Mouse (Mus musculus): ENCODE data around the gene Olfr1198.

Olfr1198 gene

DNA sequence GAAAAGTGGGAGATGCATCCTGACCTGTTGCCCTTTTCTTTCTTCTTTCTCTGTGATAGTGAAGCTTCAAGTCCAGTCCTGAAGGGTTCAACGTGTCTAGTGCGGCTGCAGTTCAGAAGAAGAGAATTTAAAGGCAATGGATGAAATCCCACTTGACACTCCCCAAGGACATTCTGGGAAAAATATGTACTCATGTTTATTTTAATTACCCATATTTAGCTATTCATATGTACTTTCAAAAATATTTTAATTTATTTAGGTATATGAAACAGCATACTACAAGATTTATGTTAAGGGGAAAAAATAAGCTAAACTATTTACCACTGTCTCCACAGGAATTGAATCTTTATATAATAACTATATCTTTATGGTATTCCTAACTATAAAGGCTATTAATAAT lies at the start of gene Olfr1198:
Gene Olfr1198, minus strand, starts transcription at position 101 of the 400 bp plus-strand sequence.
- no peak for DNase-seq (ENCODE audit: low spot score)

- no peak for DNase-seq (ENCODE audit: low spot score)
Measured at GRCm38 (mm10) chr2:88792736-88793135, 41.6 kb upstream of the Olfr1198 start, which contains the start of gene Olfr1201. TSS of gene Olfr1201 (plus strand) at chr2:88793036.

- DNase-seq (ENCODE audit: low spot score): no peak
Measured at GRCm38 (mm10) chr2:88770388-88770787, 19.2 kb upstream of the Olfr1198 start, which contains the start of gene Olfr1200. TSS of gene Olfr1200 (minus strand) at chr2:88770488.

DNA sequence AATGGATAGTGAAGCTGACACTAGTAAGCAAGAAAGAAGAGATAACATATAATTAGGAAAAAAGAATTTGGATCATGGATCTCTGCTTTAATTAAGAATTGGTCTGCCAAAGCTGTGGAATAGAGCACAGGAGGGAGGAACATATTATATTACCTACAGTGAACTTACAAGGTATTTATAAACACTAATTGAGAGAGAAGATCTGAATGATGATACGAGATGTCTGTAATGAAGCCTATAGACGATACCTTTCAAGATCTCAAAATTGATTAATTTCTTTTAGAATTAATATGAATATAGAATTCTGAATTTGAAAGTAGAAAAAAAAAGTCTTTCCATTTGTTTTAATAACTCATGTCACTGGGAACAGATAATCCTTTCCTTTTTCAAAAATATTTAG lies 9.2 kb upstream of the Olfr1198 start, which contains the start of gene Olfr1199:
Gene Olfr1199, minus strand, starts transcription at position 101 of the 400 bp plus-strand sequence.
- DNase-seq (ENCODE audit: low spot score): no peak

DNA sequence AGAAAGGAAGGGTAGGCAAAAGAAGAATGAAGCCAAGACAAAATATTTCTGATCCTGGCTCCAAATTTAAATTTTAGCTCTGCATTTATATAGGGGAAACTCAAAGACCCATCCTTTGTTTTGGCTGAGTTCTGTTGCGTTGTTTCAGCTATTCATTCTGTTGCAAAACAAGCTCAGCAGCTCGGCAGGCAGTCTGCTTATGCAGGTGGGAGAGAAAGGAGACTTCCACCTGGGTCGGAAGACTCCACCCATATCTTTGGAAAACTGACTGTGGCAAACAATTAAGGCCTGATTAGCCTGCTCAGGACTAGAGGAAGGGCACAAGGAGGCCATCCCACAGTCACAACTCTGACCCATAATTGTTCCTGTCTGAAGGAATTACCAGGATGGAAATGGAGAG lies 7.8 kb downstream of the Olfr1198 start:
- no peak for DNase-seq (ENCODE audit: low spot score)

DNA sequence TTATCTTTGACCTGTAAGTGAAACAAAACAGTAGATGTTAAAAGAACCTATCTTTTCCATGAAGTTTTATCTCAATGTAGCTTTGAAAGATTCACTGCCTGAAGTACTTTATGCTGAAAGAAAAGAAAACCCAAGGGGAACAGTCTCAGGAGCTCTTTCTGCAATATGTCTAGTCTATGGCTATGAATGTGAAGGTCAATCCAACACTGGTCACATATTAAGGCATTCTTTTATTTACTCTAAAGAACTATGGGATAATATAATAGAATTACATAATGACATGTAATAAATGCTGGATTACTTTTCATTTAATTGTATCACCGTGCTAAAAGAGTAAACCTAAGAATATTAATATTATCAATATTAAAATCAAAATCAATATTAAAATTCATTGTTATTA lies 18.9 kb downstream of the Olfr1198 start, which contains the start of gene Olfr1197:
Gene Olfr1197, minus strand, starts transcription at position 101 of the 400 bp plus-strand sequence.
- no peak for DNase-seq (ENCODE audit: low spot score)

DNA sequence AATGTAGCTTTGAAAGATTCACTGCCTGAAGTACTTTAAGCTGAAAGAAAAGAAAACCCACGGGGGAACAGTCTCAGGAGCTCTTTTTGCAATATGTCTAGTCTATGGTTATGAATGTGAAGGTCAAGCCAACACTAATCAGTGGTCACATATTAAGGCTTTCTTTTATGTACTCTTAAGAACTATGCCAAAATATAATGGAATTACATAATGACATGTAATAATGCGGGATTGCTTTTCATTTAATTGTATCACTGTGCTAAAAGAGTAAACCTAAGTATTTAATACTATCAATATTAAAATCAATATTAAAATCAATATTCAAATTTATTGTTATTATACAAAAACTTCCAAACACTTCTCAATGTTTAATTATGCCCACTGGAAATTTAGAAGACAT lies 46.7 kb downstream of the Olfr1198 start, which contains the start of gene Olfr1196:
Gene Olfr1196, minus strand, starts transcription at position 101 of the 400 bp plus-strand sequence.
- no peak for DNase-seq (ENCODE audit: low spot score)

Data from ovary, postnatal 10 days (tissue).